Mouse (Mus musculus): ENCODE measurements around the gene Wnt3a.

GRCm38 (mm10) chr11:59226251-59226650 is 64.3 kb downstream of the Wnt3a start:
- TF ChIP-seq CTCF (IDR thresholded peaks at IDR 0.05; ENCODE audit: borderline replicate concordance, extremely low read depth, insufficient read depth, insufficient read length) (no peak), POLR2A (IDR thresholded peaks at IDR 0.05; ENCODE audit: borderline replicate concordance, extremely low read depth, insufficient read depth, insufficient read length, poor library complexity, severe bottlenecking) (no peak)

All from brain, embryonic 14.5 days (tissue).